Mouse (Mus musculus) kidney, embryonic 14.5 days (tissue): ENCODE results near the gene Gm20517. TPM values are rescaled to one million over a fixed set of nuclear protein-coding genes. Genes with fewer than 3 reads are reported as not detected.
A peak's percentile ranks its signal among the peaks of the same experiment; 100 is the strongest.

Experiments used
- ATAC-seq: fragments of 200-750 bp; cut with Nextera tagmentation; 2 replicates; pipeline ENCODE4 v1.8.0; 2017; ENCODE audit warnings: moderate number of reproducible peaks, mild to moderate bottlenecking, moderate TSS enrichment, moderate library complexity; ENCODE audit not compliant: low FRiP score, low TSS enrichment
- H3K27ac ChIP-seq: fragments of 300-500 bp; sonication (generic); 2 replicates; pipeline ENCODE4 v1.5.1; 2014; ENCODE audit warnings: low read depth, mild to moderate bottlenecking, low read length, moderate library complexity, mixed read lengths
- H3K27me3 ChIP-seq: fragments of 300-500 bp; sonication (generic); 2 replicates; pipeline ENCODE4 v1.6.1; 2014; ENCODE audit warnings: mild to moderate bottlenecking, low read length; ENCODE audit not compliant: control insufficient read depth, insufficient read depth
- H3K36me3 ChIP-seq: fragments of 300-500 bp; sonication (generic); 2 replicates; pipeline ENCODE4 v1.6.1; 2014; ENCODE audit warnings: low read length, mixed read lengths; ENCODE audit not compliant: control insufficient read depth, insufficient read depth
- H3K4me1 ChIP-seq: fragments of 300-500 bp; sonication (generic); 2 replicates; pipeline ENCODE4 v1.6.1; 2014; ENCODE audit warnings: low read length, mixed read lengths; ENCODE audit not compliant: control insufficient read depth, insufficient read depth
- H3K4me2 ChIP-seq: fragments of 300-500 bp; sonication (generic); replicated peaks from 2 replicates; pipeline ENCODE4 v1.6.1; 2014; ENCODE audit warnings: low read depth, mild to moderate bottlenecking, low read length
- H3K4me3 ChIP-seq: fragments of 300-500 bp; sonication (generic); 2 replicates; pipeline ENCODE4 v1.5.1; 2014; ENCODE audit warnings: mild to moderate bottlenecking, low read length
- H3K9ac ChIP-seq: fragments of 300-500 bp; sonication (generic); 2 replicates; pipeline ENCODE4 v1.6.1; 2014; ENCODE audit warnings: low read depth, mild to moderate bottlenecking, low read length, moderate library complexity
- H3K9me3 ChIP-seq: fragments of 300-500 bp; sonication (generic); 2 replicates; pipeline ENCODE4 v1.6.1; 2016; ENCODE audit warnings: low read length; ENCODE audit not compliant: control insufficient read depth
- WGBS: fragments of 180-500 bp; shearing (Covaris S2); extraction: QIAGEN DNeasy Blood & Tissue Kit; methylation state at CpG from one replicate; pipeline ENCODE4 v1.1.7; 2014; 5-methylcytosine and 5-hydroxymethylcytosine counted together
- polyA plus RNA-seq: library from polyadenylated mRNA; unstranded; fragments of >200 nt; fragmentation: Nextera tagmentation; extraction: Ambion mirVana; gene quantifications from 2 replicates; pipeline ENCODE4 v1.2.1, GENCODE M21; 2014

Gm20517 gene
- polyA plus RNA-seq, 1 experiment from 2014 or later = 4.2 TPM

DNA sequence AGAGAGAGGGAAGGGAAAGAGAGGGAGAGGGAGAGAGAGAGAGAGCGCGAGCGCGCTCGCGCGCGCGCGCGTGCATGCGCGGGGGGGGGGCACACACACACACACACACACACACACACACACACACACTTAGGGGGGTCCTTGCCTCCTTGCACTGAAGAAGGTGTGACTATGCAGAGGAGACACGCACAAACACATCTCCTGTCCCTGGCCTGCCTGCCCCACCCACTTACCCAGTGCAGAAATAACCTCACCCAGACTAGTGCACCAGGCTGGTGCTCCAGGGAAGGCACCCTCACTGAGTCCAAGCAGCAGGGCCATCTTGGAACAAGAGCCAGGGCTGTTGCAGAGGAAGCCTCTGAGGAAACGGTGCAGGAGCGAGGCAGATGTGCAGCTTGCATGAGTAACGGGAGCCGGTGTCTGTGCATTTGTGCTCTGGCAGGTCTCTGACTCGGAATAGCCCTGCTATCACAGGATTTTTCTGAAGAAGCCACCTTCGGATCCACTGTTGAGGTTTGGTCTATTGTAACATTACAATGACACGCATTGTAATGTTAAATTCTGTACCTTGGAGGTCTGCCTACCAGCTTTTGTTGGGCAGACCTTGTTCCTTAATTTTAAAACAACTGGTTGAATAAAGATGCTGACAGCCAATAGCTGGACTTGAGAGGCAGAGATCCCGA, 101.6 kb downstream of the Gm20517 start:
- Histone ChIP-seq H3K36me3 (no peaks in the 10 kb centered on the region), H3K4me3 (no peak overlapping the region), H3K4me2 (no peak overlapping the region), H3K27ac (no peak overlapping the region), H3K27me3 (no peaks in the 10 kb centered on the region), H3K9ac (no peak overlapping the region), H3K9me3 (no peaks in the 10 kb centered on the region), H3K4me1 (no peaks in the 10 kb centered on the region)
- 68% methylated on average over 22 of the region's 22 CpGs for WGBS
- no peak for ATAC-seq

DNA sequence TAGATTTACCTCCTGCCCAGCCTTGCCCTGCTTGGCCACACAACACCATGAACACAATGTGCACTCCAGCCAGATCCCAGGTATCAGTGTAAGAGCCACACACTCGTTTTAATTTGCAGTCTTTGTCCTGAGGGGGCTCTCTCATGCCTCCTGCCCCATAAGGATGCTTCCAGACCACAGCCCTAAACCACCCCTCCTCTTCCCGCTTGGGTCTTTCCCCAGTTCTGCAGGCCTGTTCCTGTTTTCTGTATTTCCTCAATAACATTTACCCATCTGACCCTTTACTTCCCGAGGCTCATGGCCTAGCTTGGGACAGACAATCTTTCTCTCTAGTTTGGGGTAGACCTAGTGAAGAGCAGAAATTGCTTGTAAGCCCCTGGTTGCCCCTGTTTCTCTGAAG, 103.6 kb downstream of the Gm20517 start:
- 67% methylated on average over 3 of the region's 3 CpGs for WGBS
- no peak overlapping the region for H3K4me2 ChIP-seq
- no peaks in the 10 kb centered on the region for H3K36me3 ChIP-seq
- no peaks in the 10 kb centered on the region for H3K9me3 ChIP-seq
- no peaks in the 10 kb centered on the region for H3K27me3 ChIP-seq
- no peak overlapping the region for H3K4me3 ChIP-seq
- H3K27ac ChIP-seq = no peak overlapping the region
- no peak overlapping the region for H3K9ac ChIP-seq
- no peak for ATAC-seq
- no peaks in the 10 kb centered on the region for H3K4me1 ChIP-seq

DNA sequence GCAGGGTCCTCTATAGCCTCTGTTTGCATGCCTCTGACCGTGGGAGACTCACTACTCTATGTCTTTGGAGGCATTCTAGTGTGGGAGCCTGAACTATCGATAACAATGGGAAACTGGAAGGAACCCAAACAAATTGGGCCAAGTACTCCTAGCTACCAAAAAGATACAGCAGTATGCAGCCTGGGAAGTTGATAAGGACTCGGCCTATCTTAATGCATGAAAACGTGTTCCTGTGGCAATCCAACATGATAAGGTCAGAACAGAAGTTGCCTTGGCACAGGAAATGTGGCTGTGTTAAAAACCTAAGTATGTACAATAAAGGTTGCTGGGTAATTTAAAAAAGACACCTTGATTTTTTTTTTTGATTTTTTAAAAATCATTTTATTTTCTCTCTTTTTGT, 109.8 kb downstream of the Gm20517 start:
- Histone ChIP-seq H3K4me3 (no peak overlapping the region), H3K4me2 (no peak overlapping the region), H3K9ac (no peak overlapping the region), H3K9me3 (no peaks in the 10 kb centered on the region), H3K4me1 (no peaks in the 10 kb centered on the region), H3K36me3 (no peaks in the 10 kb centered on the region), H3K27me3 (no peaks in the 10 kb centered on the region), H3K27ac (no peak overlapping the region)
- no peak for ATAC-seq
- 85% methylated on average over 4 of the region's 4 CpGs for WGBS

DNA sequence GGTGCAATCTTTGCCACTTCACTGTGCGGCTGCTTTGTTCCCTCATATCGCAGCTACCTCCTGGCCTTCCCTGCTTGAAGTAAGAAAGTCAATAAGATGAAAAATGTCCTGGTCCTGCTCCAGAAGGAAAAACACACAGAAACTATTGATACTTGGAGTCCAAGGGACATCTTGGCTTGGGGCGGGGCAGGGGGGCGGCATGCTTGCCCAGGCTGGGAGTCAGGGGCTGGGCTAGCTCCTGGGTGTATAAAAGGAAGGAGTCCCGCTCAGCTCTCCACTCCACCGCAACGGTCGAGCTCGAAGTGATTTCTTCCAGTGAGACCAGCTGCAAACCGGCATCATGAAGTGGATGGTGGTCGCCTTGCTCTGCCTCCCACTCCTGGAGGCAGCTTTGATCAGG, 115.2 kb downstream of the Gm20517 start, which contains the start of gene Pgc:
Gene Pgc (plus strand): TSS at position 277 of the 400 bp plus-strand sequence.
- H3K9ac ChIP-seq = no peak within 1 kb of the TSS
- H3K27me3 ChIP-seq = no peaks in the 10 kb centered on the region
- H3K4me3 ChIP-seq = no peak within 1 kb of the TSS
- H3K4me2 ChIP-seq = no peak within 1 kb of the TSS
- no peak for ATAC-seq
- H3K9me3 ChIP-seq = no peaks in the 10 kb centered on the region
- H3K27ac ChIP-seq = no peak within 1 kb of the TSS
- no peaks in the 10 kb centered on the region for H3K36me3 ChIP-seq
- WGBS = 60% methylated on average over 11 of the region's 11 CpGs
- peaks cover 6% of the 10 kb centered on the region; the same call in 1 of the 2 replicates for H3K4me1 ChIP-seq

DNA sequence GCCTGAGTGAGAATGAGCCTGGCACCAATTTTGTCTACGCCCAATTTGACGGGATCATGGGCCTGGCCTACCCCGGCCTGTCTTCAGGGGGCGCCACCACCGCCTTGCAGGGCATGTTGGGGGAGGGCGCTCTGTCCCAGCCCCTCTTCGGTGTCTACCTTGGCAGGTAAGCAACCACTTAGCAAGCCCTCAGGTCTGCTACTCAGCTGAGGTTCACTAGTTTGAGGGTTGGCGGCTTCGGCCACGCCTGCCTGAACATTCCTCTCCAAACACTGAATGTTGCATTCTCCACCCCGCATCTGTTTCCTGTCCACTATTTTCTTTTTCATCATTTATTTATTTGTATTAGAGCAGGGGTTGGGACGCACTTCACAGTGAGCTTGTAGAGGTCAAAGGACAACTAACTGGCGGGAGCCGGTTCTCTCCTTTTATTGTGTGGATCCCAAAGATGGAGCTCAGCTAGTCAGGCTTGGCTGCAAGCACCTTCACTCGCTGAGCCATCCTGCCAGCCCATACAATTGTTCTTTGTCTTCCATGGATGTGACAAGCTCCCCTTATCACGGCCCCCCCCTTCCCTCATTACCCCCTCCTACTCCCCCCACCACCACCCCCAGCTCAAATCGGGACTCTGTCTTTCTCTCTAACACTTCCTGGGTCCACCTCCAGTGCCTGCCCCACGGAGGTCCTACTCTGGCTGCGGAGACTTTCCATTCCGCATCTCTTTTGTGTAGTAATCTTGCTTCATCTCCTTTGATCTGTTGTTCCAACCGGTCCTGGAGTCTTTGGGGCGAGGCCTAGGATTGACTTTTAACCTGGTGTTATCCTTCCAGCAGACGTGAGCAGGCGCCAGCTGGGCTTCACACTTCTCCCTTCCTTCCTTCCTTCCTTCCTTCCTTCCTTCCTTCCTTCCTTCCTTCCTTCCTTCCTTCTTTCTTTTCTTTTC, 119.5 kb downstream of the Gm20517 start:
- Histone ChIP-seq H3K27ac (no peak overlapping the region), H3K27me3 (no peaks in the 10 kb centered on the region), H3K4me2 (no peak overlapping the region), H3K9ac (no peak overlapping the region), H3K36me3 (no peaks in the 10 kb centered on the region), H3K9me3 (no peaks in the 10 kb centered on the region), H3K4me1 (peaks cover 6% of the 10 kb centered on the region; the same call in 1 of the 2 replicates), H3K4me3 (no peak overlapping the region)
- ATAC-seq = peak; percentile 22; the same call in 1 of the 2 replicates
- WGBS = 55% methylated on average over 24 of the region's 24 CpGs

Other genes starting within 250 kb of the Gm20517 start
- gene Mrps10, start 242.7 kb upstream of the Gm20517 start, polyA plus RNA-seq = 91.2 and 98.2 TPM in 2 replicates
- gene Guca1b, start 226.2 kb upstream of the Gm20517 start, polyA plus RNA-seq = 0.46 and 0.57 TPM in 2 replicates
- 2.4 and 2.8 TPM in 2 replicates for gene Guca1a, start 211.0 kb upstream of the Gm20517 start, polyA plus RNA-seq
- 1.6 and 2.1 TPM in 2 replicates for gene AI661453, start 175.0 kb upstream of the Gm20517 start, polyA plus RNA-seq
- 0.39 TPM in 1 of 2 replicates, not detected in the other for gene 1700001C19Rik, start 174.2 kb upstream of the Gm20517 start, polyA plus RNA-seq
- 24.9 and 28.9 TPM in 2 replicates for gene Taf8, start 109.3 kb upstream of the Gm20517 start, polyA plus RNA-seq
- gene Ccnd3, start 106.5 kb upstream of the Gm20517 start, polyA plus RNA-seq = 257 and 276 TPM in 2 replicates
- gene Bysl, start 97 bp upstream of the Gm20517 start, polyA plus RNA-seq = 19.5 and 24.4 TPM in 2 replicates
- gene Med20, start within 50 bp of the Gm20517 start, polyA plus RNA-seq = 39.1 and 48.0 TPM in 2 replicates
- gene Usp49, start 19.1 kb downstream of the Gm20517 start, polyA plus RNA-seq = 6.6 and 8.1 TPM in 2 replicates
- 415 and 493 TPM in 2 replicates for gene Tomm6, start 76.8 kb downstream of the Gm20517 start, polyA plus RNA-seq
- gene Frs3, start 77.4 kb downstream of the Gm20517 start, polyA plus RNA-seq = 2.9 and 4.6 TPM in 2 replicates
- gene Gm21981, start 82.9 kb downstream of the Gm20517 start, polyA plus RNA-seq = 0.55 and 1.2 TPM in 2 replicates
- 0.99 and 1.3 TPM in 2 replicates for gene Prickle4, start 83.1 kb downstream of the Gm20517 start, polyA plus RNA-seq
- gene Pgc, start 115.3 kb downstream of the Gm20517 start, polyA plus RNA-seq = not detected in 2 replicates
- 11.7 and 12.0 TPM in 2 replicates for gene Tfeb, start 125.4 kb downstream of the Gm20517 start, polyA plus RNA-seq
- gene Mdfi, start 223.1 kb downstream of the Gm20517 start, polyA plus RNA-seq = 15.7 and 26.1 TPM in 2 replicates